Mouse (Mus musculus): ENCODE measurements around the gene Prdm1.

- TF ChIP-seq EP300 (IDR thresholded peaks at IDR 0.05; ENCODE audit: low read depth) (no peak), CTCF (IDR thresholded peaks at IDR 0.05; ENCODE audit: low read depth) (no peak)
Observed at GRCm38 (mm10) chr10:44400119-44400518, 128.2 kb downstream of the Prdm1 start.

All from liver, embryonic 14.5 days (tissue).